Mouse (Mus musculus) E14TG2a.4 (cell line): ENCODE results near the gene Rassf5.

ENCODE experiments used
- H3K27me3 ChIP-seq: 2 replicates; pipeline ENCODE4 v1.6.1; 2014; ENCODE audit warnings: low read length, control low read depth; ENCODE audit not compliant: insufficient read depth
- H3K36me3 ChIP-seq: 2 replicates; pipeline ENCODE4 v1.6.1; 2014; ENCODE audit warnings: low read length, control low read depth; ENCODE audit not compliant: insufficient read depth
- H3K4me1 ChIP-seq: replicated peaks from 2 replicates; pipeline ENCODE4 v1.6.1; 2014; ENCODE audit warnings: low read depth, low read length, control low read depth
- H3K4me3 ChIP-seq: replicated peaks from 2 replicates; pipeline ENCODE4 v1.5.1; 2014; ENCODE audit warnings: mild to moderate bottlenecking, low read length
- H3K9me3 ChIP-seq: 2 replicates; pipeline ENCODE4 v1.6.1; 2014; ENCODE audit warnings: low read length, control low read depth
- CTCF ChIP-seq: conservative IDR thresholded peaks from 2 replicates; pipeline ENCODE4 v1.5.1; 2014; ENCODE audit warnings: low read length
- NANOG ChIP-seq: IDR thresholded peaks from 2 replicates; pipeline ENCODE4 v1.6.1; 2014; ENCODE audit warnings: borderline replicate concordance, low read length, mixed read lengths
- POU5F1 ChIP-seq: IDR thresholded peaks from 2 replicates; pipeline ENCODE4 v1.6.1; 2014; ENCODE audit warnings: low read length, borderline replicate concordance

The Rassf5 gene

GRCm38 (mm10) chr1:131184956-131185660 is 60.0 kb downstream of the Rassf5 start:
- H3K4me1 ChIP-seq: peaks cover 19% of the 10 kb centered on the region
- H3K36me3 ChIP-seq: no peaks in the 10 kb centered on the region
- H3K9me3 ChIP-seq: no peaks in the 10 kb centered on the region
- TF ChIP-seq POU5F1 (no peak), NANOG (no peak), CTCF (no peak)
- H3K4me3 ChIP-seq: no peak overlapping the region
- no peaks in the 10 kb centered on the region for H3K27me3 ChIP-seq

DNA sequence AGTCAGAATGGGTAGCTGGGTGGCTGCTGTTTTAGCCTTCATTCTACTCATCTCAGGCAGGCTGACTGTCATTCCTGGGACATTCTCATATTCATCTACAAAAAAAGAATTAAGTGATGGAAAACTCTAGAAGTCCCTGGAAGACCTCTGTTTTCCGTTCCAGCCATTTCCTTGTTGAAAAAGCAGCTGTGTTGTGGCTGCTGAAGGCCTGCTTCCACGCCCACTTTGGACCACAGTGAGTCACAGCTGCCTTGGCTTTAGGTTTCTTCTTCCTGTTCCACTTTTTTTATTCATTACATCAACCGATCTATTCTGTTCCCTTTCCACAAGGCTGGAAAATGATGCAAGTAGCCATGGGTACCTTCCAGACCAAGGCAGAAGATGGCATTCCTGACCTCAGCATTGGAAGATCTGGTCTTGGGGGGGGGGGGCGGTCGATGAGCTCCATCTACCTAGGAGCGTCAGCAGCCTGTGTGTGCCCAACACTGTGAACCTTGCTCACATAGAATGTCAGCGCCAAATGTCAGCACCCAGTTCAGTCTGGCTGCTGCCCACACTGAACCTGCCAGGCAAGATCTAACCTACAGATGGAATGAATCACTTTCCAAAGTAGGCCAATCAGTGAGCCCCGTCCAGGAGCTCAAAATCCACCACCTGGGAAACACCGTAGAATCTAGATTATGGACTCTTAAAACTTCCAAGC is 60.7 kb downstream of the Rassf5 start:
- TF ChIP-seq NANOG: no peak
- no peak for TF ChIP-seq CTCF
- no peak for TF ChIP-seq POU5F1
- Histone ChIP-seq H3K4me3 (no peak overlapping the region), H3K27me3 (no peaks in the 10 kb centered on the region), H3K36me3 (peaks cover 7% of the 10 kb centered on the region), H3K9me3 (no peaks in the 10 kb centered on the region), H3K4me1 (peaks cover 26% of the 10 kb centered on the region)

- H3K27me3 ChIP-seq: no peaks in the 10 kb centered on the region
- TF ChIP-seq NANOG (no peak), POU5F1 (no peak)
- H3K4me1 ChIP-seq: peaks cover 27% of the 10 kb centered on the region
- H3K4me3 ChIP-seq: no peak overlapping the region
- peaks cover 16% of the 10 kb centered on the region for H3K36me3 ChIP-seq
- no peaks in the 10 kb centered on the region for H3K9me3 ChIP-seq
These were observed 61.9 kb downstream of the Rassf5 start for GRCm38 (mm10) chr1:131183201-131183600.

DNA sequence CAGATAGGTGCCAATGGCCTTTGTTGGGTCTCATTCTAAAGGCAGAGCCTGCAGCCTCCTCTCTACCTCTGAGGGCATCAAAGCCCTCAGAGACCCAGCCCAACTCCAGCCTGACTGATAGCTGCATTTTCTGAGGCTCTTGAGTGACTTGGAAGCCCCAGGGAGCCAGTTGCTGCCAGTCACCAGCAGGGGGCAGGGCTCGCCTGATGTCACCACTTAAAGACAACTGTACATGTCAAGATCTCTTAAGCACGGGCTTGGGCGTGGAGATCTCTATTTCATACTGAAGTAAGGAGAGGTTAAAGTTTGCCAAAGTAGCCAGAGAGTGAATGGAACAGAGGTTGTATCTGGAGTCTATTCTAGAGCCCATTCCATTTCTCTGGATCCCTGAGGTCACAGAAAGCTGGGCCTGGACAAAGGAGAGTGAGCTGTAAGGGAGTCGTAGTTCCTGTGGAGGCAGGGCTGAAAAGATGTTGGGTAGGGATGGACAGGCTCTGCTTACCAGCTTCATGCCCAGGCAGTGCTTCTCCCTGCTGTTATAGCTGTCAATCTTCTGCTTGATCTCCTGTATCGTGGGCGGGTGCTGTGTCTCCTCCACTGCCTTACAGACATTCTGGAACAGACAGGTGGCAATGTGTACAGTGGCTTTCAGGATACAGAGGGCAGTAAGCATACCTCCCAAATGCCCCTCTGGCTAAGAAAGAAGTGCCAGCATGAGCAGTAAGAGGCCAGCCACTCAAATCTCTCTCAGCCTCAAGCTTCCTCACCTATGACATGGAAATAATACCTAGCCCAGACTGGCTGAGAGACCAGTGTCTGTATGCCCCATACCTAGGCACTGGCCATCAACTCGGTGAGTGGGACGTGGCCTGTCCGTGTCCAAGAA is 63.2 kb downstream of the Rassf5 start:
- TF ChIP-seq POU5F1 (no peak), NANOG (no peak), CTCF (peak; percentile 86)
- Histone ChIP-seq H3K9me3 (no peaks in the 10 kb centered on the region), H3K4me3 (no peak overlapping the region), H3K36me3 (peaks cover 29% of the 10 kb centered on the region), H3K27me3 (no peaks in the 10 kb centered on the region), H3K4me1 (peaks cover 27% of the 10 kb centered on the region)

- H3K36me3 ChIP-seq: peaks cover 44% of the 10 kb centered on the region
- TF ChIP-seq CTCF (no peak), NANOG (no peak)
- H3K9me3 ChIP-seq: no peaks in the 10 kb centered on the region
- H3K27me3 ChIP-seq: no peaks in the 10 kb centered on the region
- H3K4me1 ChIP-seq: peaks cover 27% of the 10 kb centered on the region
- 0 out of 2 replicates have a peak overlapping the region, but pooled peaks have one; percentile 21 for H3K4me3 ChIP-seq
These were observed 64.7 kb downstream of the Rassf5 start for GRCm38 (mm10) chr1:131180386-131180785.

GRCm38 (mm10) chr1:131178083-131178482 is 67.0 kb downstream of the Rassf5 start:
- peaks cover 67% of the 10 kb centered on the region for H3K36me3 ChIP-seq
- H3K9me3 ChIP-seq: no peaks in the 10 kb centered on the region
- peaks cover 27% of the 10 kb centered on the region for H3K4me1 ChIP-seq
- no peak overlapping the region for H3K4me3 ChIP-seq
- no peaks in the 10 kb centered on the region for H3K27me3 ChIP-seq
- no peak for TF ChIP-seq POU5F1
- no peak for TF ChIP-seq NANOG
- TF ChIP-seq CTCF: no peak

DNA sequence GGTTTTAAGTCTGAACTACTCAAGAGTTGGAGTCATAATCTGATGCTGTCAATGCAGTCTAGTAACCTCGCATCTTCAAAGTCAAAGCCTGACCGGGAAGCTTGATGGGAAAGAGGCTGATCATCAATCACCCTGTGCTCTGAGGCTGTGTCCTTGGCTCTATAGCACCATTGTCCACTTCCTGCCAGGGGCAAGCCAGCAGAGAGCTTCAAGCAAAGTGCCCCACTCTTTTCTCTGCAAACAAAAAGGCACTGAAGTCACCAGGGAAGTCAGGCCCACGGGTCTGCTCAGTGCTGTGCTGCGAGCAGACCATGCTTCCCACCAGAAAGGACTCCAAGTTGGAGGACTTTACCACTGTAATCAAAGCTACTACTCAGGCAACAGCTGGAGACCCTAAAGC is 67.8 kb downstream of the Rassf5 start:
- TF ChIP-seq POU5F1: no peak
- TF ChIP-seq CTCF: no peak
- TF ChIP-seq NANOG: no peak
- peaks cover 75% of the 10 kb centered on the region for H3K36me3 ChIP-seq
- H3K4me3 ChIP-seq: no peak overlapping the region
- peaks cover 31% of the 10 kb centered on the region for H3K4me1 ChIP-seq
- no peaks in the 10 kb centered on the region for H3K27me3 ChIP-seq
- H3K9me3 ChIP-seq: no peaks in the 10 kb centered on the region

GRCm38 (mm10) chr1:131175819-131176218 is 69.2 kb downstream of the Rassf5 start:
- Histone ChIP-seq H3K36me3 (peaks cover 89% of the 10 kb centered on the region), H3K9me3 (no peaks in the 10 kb centered on the region), H3K4me3 (no peak overlapping the region), H3K27me3 (no peaks in the 10 kb centered on the region), H3K4me1 (peaks cover 26% of the 10 kb centered on the region)
- TF ChIP-seq POU5F1 (no peak), NANOG (no peak), CTCF (no peak)
